Mouse (Mus musculus): ENCODE measurements at regions not wholly inside any gene's neighbourhood (a gene's known extent, or its start where the extent isn't known, plus 50 kb on each side); places are given as distances from the start of the nearest gene placed in this dataset.

DNA sequence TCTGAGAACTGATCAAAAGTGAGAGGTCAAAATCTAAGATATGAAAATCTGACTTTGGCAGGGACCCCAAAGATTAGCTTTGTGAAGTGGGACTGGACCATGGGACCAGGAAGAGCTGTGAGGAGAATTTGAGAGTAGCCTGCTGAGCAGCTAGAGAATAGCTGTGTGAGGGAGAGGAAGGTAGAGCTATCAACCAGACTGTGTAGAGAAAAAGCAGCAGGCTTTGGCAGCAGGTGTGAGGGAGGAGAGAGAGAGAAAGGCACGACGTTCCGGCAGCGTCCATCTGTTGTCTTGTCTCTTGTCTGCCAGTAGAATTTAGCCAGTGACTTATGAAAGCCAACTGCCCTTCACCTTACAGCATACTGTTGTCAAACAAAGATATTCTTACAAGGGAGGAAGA, 412.1 kb downstream of the Slitrk2 start:
- Histone ChIP-seq H3K9me3 (ENCODE audit: low read length) (no peaks in the 10 kb centered on the region), H3K27me3 (ENCODE audit: insufficient read depth, low read length) (no peaks in the 10 kb centered on the region), H3K4me2 (ENCODE audit: low read depth, low read length, poor library complexity, severe bottlenecking) (no peak overlapping the region), H3K4me1 (ENCODE audit: insufficient read depth, low read length) (no peaks in the 10 kb centered on the region), H3K9ac (replicated peaks; ENCODE audit: low read length, poor library complexity, severe bottlenecking) (no peak overlapping the region), H3K36me3 (ENCODE audit: insufficient read depth, low read length) (no peaks in the 10 kb centered on the region), H3K4me3 (ENCODE audit: low read depth, low read length) (no peak overlapping the region), H3K27ac (ENCODE audit: low read depth, low read length) (no peak overlapping the region)
- DNase-seq (ENCODE audit: low spot score) (peak; percentile 59), ATAC-seq (ENCODE audit: low FRiP score) (no peak)
- TF ChIP-seq CTCF (IDR thresholded peaks at IDR 0.05), result no peak
- 87% methylated on average over 4 of the region's 4 CpGs for WGBS

DNA sequence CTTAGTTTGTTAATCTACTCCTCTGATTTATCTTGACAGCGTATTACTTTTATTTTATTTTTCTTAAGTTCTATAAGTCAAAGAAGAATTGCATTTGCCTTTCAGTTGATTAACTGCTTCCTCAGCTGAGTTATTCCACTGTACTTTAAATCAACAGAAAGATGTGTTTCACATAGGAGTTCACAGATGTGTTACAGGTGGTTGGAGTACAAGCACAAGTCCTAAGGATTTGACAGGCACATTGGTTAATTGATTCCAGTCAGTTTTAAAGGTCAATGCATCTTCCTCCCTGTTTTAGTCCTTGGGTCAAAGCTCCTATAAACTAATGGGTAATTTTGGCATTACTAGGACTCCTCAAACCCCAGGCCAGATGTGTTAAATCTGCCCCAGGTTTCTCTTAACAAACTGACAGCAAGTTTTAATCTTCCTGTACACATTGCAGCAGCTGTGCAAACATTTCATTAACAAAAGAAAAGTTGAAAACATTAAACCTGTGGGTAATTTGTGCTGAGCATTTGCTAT, 413.5 kb downstream of the Slitrk2 start:
- TF ChIP-seq CTCF (IDR thresholded peaks at IDR 0.05), result no peak
- Histone ChIP-seq H3K4me2 (ENCODE audit: low read depth, low read length, poor library complexity, severe bottlenecking) (no peak overlapping the region), H3K36me3 (ENCODE audit: insufficient read depth, low read length) (no peaks in the 10 kb centered on the region), H3K9ac (replicated peaks; ENCODE audit: low read length, poor library complexity, severe bottlenecking) (no peak overlapping the region), H3K27ac (ENCODE audit: low read depth, low read length) (no peak overlapping the region), H3K27me3 (ENCODE audit: insufficient read depth, low read length) (no peaks in the 10 kb centered on the region), H3K4me3 (ENCODE audit: low read depth, low read length) (no peak overlapping the region), H3K4me1 (ENCODE audit: insufficient read depth, low read length) (no peaks in the 10 kb centered on the region), H3K9me3 (ENCODE audit: low read length) (no peaks in the 10 kb centered on the region)
- DNase-seq (ENCODE audit: low spot score), result no peak
- WGBS, result 80% methylated on average over 1 of the region's 1 CpGs
- no peak for ATAC-seq (ENCODE audit: low FRiP score)

DNA sequence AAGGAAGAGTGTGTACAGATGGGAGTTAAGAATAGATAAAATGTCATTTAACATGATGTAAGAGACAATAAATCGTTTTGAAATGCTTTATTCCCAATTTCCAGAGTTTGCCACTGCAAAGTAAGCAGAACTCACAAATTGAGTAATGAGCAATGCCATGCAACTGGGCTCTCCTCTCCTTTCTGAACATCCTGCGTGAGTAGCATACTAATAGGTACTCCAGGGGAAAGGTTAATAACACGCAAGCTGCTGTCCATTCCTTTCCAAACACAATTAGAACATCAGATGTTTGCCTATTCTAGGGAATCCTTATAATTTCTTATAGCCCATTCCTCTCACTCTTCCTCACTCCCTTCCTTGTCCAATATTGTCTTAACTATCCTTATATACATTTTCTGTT, 443.3 kb downstream of the Slitrk2 start:
- Histone ChIP-seq H3K4me3 (ENCODE audit: low read depth, low read length) (no peak overlapping the region), H3K36me3 (ENCODE audit: insufficient read depth, low read length) (no peaks in the 10 kb centered on the region), H3K4me2 (ENCODE audit: low read depth, low read length, poor library complexity, severe bottlenecking) (no peak overlapping the region), H3K4me1 (ENCODE audit: insufficient read depth, low read length) (no peaks in the 10 kb centered on the region), H3K27ac (ENCODE audit: low read depth, low read length) (no peak overlapping the region), H3K27me3 (ENCODE audit: insufficient read depth, low read length) (no peaks in the 10 kb centered on the region), H3K9ac (replicated peaks; ENCODE audit: low read length, poor library complexity, severe bottlenecking) (no peak overlapping the region), H3K9me3 (ENCODE audit: low read length) (no peaks in the 10 kb centered on the region)
- TF ChIP-seq CTCF (IDR thresholded peaks at IDR 0.05), result no peak
- ATAC-seq (ENCODE audit: low FRiP score) (no peak), DNase-seq (ENCODE audit: low spot score) (peak; percentile 8)
- WGBS, result 57% methylated on average over 3 of the region's 3 CpGs

Data from midbrain, postnatal 0 days (tissue).